Mouse (Mus musculus): ENCODE measurements around the gene Naa35. TPM values are rescaled to one million over a fixed set of nuclear protein-coding genes. Genes with fewer than 3 reads are reported as not detected.

Naa35 gene
- polyA plus RNA-seq, 1 experiment from 2014 or later = 73.0 TPM

- Histone ChIP-seq H3K4me3 (replicated peaks; ENCODE audit: low read length) (no peak overlapping the region), H3K9me3 (replicated peaks; ENCODE audit: control insufficient read depth, low read length) (no peaks in the 10 kb centered on the region), H3K9ac (ENCODE audit: low read length) (no peak overlapping the region), H3K4me1 (ENCODE audit: control insufficient read depth, insufficient read depth, low read length) (0 out of 2 replicates have a peak, but pooled peaks cover 3% of the 10 kb centered on the region), H3K36me3 (ENCODE audit: control insufficient read depth, insufficient read depth, low read length) (peaks cover 10% of the 10 kb centered on the region; the same call in 1 of the 2 replicates), H3K4me2 (ENCODE audit: low read depth, low read length) (no peak overlapping the region), H3K27ac (ENCODE audit: low read length) (no peak overlapping the region), H3K27me3 (ENCODE audit: control insufficient read depth, insufficient read depth, low read length) (no peaks in the 10 kb centered on the region)
- no peak for ATAC-seq (ENCODE audit: insufficient read depth, low FRiP score)
- WGBS = 86% methylated on average over 4 of the region's 4 CpGs
These were observed 30.1 kb downstream of the Naa35 start for GRCm38 (mm10) chr13:59615152-59615551.

- no peak; the same call in 1 of the 2 replicates for ATAC-seq (ENCODE audit: insufficient read depth, low FRiP score)
These were observed 30.5 kb downstream of the Naa35 start for GRCm38 (mm10) chr13:59615554-59615953.

GRCm38 (mm10) chr13:59618463-59618862, 33.4 kb downstream of the Naa35 start:
- peaks cover 13% of the 10 kb centered on the region for H3K36me3 ChIP-seq (ENCODE audit: control insufficient read depth, insufficient read depth, low read length)
- 82% methylated on average over 6 of the region's 6 CpGs for WGBS

More at GRCm38 (mm10) chr13:59615554-59615953, 30.5 kb downstream of the Naa35 start:
- H3K9ac ChIP-seq (ENCODE audit: low read length) = no peak overlapping the region
- WGBS = 68% methylated on average over 4 of the region's 4 CpGs
- no peaks in the 10 kb centered on the region for H3K9me3 ChIP-seq (replicated peaks; ENCODE audit: control insufficient read depth, low read length)
- H3K4me2 ChIP-seq (ENCODE audit: low read depth, low read length) = no peak overlapping the region
- H3K4me3 ChIP-seq (replicated peaks; ENCODE audit: low read length) = no peak overlapping the region
- peaks cover 10% of the 10 kb centered on the region; the same call in 1 of the 2 replicates for H3K36me3 ChIP-seq (ENCODE audit: control insufficient read depth, insufficient read depth, low read length)
- 0 out of 2 replicates have a peak, but pooled peaks cover 3% of the 10 kb centered on the region for H3K4me1 ChIP-seq (ENCODE audit: control insufficient read depth, insufficient read depth, low read length)
- H3K27me3 ChIP-seq (ENCODE audit: control insufficient read depth, insufficient read depth, low read length) = no peaks in the 10 kb centered on the region
- H3K27ac ChIP-seq (ENCODE audit: low read length) = no peak overlapping the region

GRCm38 (mm10) chr13:59621643-59622489, 36.8 kb downstream of the Naa35 start:
- no peak for ATAC-seq (ENCODE audit: insufficient read depth, low FRiP score)
- Histone ChIP-seq H3K27me3 (ENCODE audit: control insufficient read depth, insufficient read depth, low read length) (no peaks in the 10 kb centered on the region), H3K9me3 (replicated peaks; ENCODE audit: control insufficient read depth, low read length) (no peaks in the 10 kb centered on the region), H3K4me2 (ENCODE audit: low read depth, low read length) (no peak overlapping the region), H3K4me3 (replicated peaks; ENCODE audit: low read length) (no peak overlapping the region), H3K36me3 (ENCODE audit: control insufficient read depth, insufficient read depth, low read length) (peaks cover 19% of the 10 kb centered on the region), H3K9ac (ENCODE audit: low read length) (no peak overlapping the region), H3K27ac (ENCODE audit: low read length) (no peak overlapping the region; the same call in 1 of the 2 replicates), H3K4me1 (ENCODE audit: control insufficient read depth, insufficient read depth, low read length) (no peaks in the 10 kb centered on the region)
- WGBS = 82% methylated on average over 7 of the region's 7 CpGs

More at GRCm38 (mm10) chr13:59618463-59618862, 33.4 kb downstream of the Naa35 start:
- Histone ChIP-seq H3K4me1 (ENCODE audit: control insufficient read depth, insufficient read depth, low read length) (0 out of 2 replicates have a peak, but pooled peaks cover 3% of the 10 kb centered on the region), H3K4me2 (ENCODE audit: low read depth, low read length) (no peak overlapping the region), H3K27ac (ENCODE audit: low read length) (no peak overlapping the region), H3K27me3 (ENCODE audit: control insufficient read depth, insufficient read depth, low read length) (no peaks in the 10 kb centered on the region), H3K4me3 (replicated peaks; ENCODE audit: low read length) (no peak overlapping the region), H3K9me3 (replicated peaks; ENCODE audit: control insufficient read depth, low read length) (no peaks in the 10 kb centered on the region), H3K9ac (ENCODE audit: low read length) (no peak overlapping the region)
- no peak for ATAC-seq (ENCODE audit: insufficient read depth, low FRiP score)

GRCm38 (mm10) chr13:59624389-59624788, 39.3 kb downstream of the Naa35 start:
- Histone ChIP-seq H3K36me3 (ENCODE audit: control insufficient read depth, insufficient read depth, low read length) (peaks cover 22% of the 10 kb centered on the region), H3K4me1 (ENCODE audit: control insufficient read depth, insufficient read depth, low read length) (no peaks in the 10 kb centered on the region), H3K4me3 (replicated peaks; ENCODE audit: low read length) (no peak overlapping the region), H3K9ac (ENCODE audit: low read length) (no peak overlapping the region), H3K27me3 (ENCODE audit: control insufficient read depth, insufficient read depth, low read length) (no peaks in the 10 kb centered on the region), H3K27ac (ENCODE audit: low read length) (no peak overlapping the region), H3K4me2 (ENCODE audit: low read depth, low read length) (no peak overlapping the region), H3K9me3 (replicated peaks; ENCODE audit: control insufficient read depth, low read length) (no peaks in the 10 kb centered on the region)
- 64% methylated on average over 3 of the region's 3 CpGs for WGBS
- peak; percentile 33; the same call in 1 of the 2 replicates for ATAC-seq (ENCODE audit: insufficient read depth, low FRiP score)

- no peak overlapping the region for H3K9ac ChIP-seq (ENCODE audit: low read length)
- peaks cover 22% of the 10 kb centered on the region for H3K36me3 ChIP-seq (ENCODE audit: control insufficient read depth, insufficient read depth, low read length)
- no peak overlapping the region for H3K4me2 ChIP-seq (ENCODE audit: low read depth, low read length)
- no peak overlapping the region for H3K27ac ChIP-seq (ENCODE audit: low read length)
- no peaks in the 10 kb centered on the region for H3K4me1 ChIP-seq (ENCODE audit: control insufficient read depth, insufficient read depth, low read length)
- no peaks in the 10 kb centered on the region for H3K9me3 ChIP-seq (replicated peaks; ENCODE audit: control insufficient read depth, low read length)
- H3K4me3 ChIP-seq (replicated peaks; ENCODE audit: low read length) = no peak overlapping the region
- no peaks in the 10 kb centered on the region for H3K27me3 ChIP-seq (ENCODE audit: control insufficient read depth, insufficient read depth, low read length)
- peak; percentile 50; the same call in 1 of the 2 replicates for ATAC-seq (ENCODE audit: insufficient read depth, low FRiP score)
- 51% methylated on average over 5 of the region's 5 CpGs for WGBS
These were observed 39.8 kb downstream of the Naa35 start for GRCm38 (mm10) chr13:59624903-59625302.

- Histone ChIP-seq H3K4me3 (replicated peaks; ENCODE audit: low read length) (no peak overlapping the region), H3K4me2 (ENCODE audit: low read depth, low read length) (no peak overlapping the region), H3K27me3 (ENCODE audit: control insufficient read depth, insufficient read depth, low read length) (no peaks in the 10 kb centered on the region), H3K9me3 (replicated peaks; ENCODE audit: control insufficient read depth, low read length) (no peaks in the 10 kb centered on the region), H3K36me3 (ENCODE audit: control insufficient read depth, insufficient read depth, low read length) (peaks cover 24% of the 10 kb centered on the region), H3K9ac (ENCODE audit: low read length) (no peak overlapping the region), H3K4me1 (ENCODE audit: control insufficient read depth, insufficient read depth, low read length) (no peaks in the 10 kb centered on the region), H3K27ac (ENCODE audit: low read length) (no peak overlapping the region)
- no peak for ATAC-seq (ENCODE audit: insufficient read depth, low FRiP score)
- 86% methylated on average over 7 of the region's 7 CpGs for WGBS
These were observed 41.7 kb downstream of the Naa35 start for GRCm38 (mm10) chr13:59626739-59627138.

- 70% methylated on average over 5 of the region's 5 CpGs for WGBS
- no peak overlapping the region for H3K9ac ChIP-seq (ENCODE audit: low read length)
- ATAC-seq (ENCODE audit: insufficient read depth, low FRiP score) = no peak
- peaks cover 17% of the 10 kb centered on the region for H3K36me3 ChIP-seq (ENCODE audit: control insufficient read depth, insufficient read depth, low read length)
- H3K4me2 ChIP-seq (ENCODE audit: low read depth, low read length) = no peak overlapping the region
- no peak overlapping the region for H3K4me3 ChIP-seq (replicated peaks; ENCODE audit: low read length)
- no peak overlapping the region for H3K27ac ChIP-seq (ENCODE audit: low read length)
- H3K9me3 ChIP-seq (replicated peaks; ENCODE audit: control insufficient read depth, low read length) = no peaks in the 10 kb centered on the region
- H3K4me1 ChIP-seq (ENCODE audit: control insufficient read depth, insufficient read depth, low read length) = no peaks in the 10 kb centered on the region
- no peaks in the 10 kb centered on the region for H3K27me3 ChIP-seq (ENCODE audit: control insufficient read depth, insufficient read depth, low read length)
These were observed 49.6 kb downstream of the Naa35 start for GRCm38 (mm10) chr13:59634637-59635036.

- no peak for ATAC-seq (ENCODE audit: insufficient read depth, low FRiP score)
- 93% methylated on average over 7 of the region's 7 CpGs for WGBS
These were observed 52.7 kb downstream of the Naa35 start for GRCm38 (mm10) chr13:59637800-59638199.

More at GRCm38 (mm10) chr13:59637800-59638199, 52.7 kb downstream of the Naa35 start:
- Histone ChIP-seq H3K27me3 (ENCODE audit: control insufficient read depth, insufficient read depth, low read length) (no peaks in the 10 kb centered on the region), H3K36me3 (ENCODE audit: control insufficient read depth, insufficient read depth, low read length) (peaks cover 9% of the 10 kb centered on the region), H3K4me3 (replicated peaks; ENCODE audit: low read length) (no peak overlapping the region), H3K4me1 (ENCODE audit: control insufficient read depth, insufficient read depth, low read length) (no peaks in the 10 kb centered on the region), H3K9ac (ENCODE audit: low read length) (no peak overlapping the region), H3K9me3 (replicated peaks; ENCODE audit: control insufficient read depth, low read length) (no peaks in the 10 kb centered on the region), H3K27ac (ENCODE audit: low read length) (no peak overlapping the region), H3K4me2 (ENCODE audit: low read depth, low read length) (no peak overlapping the region)

All from stomach, embryonic 16.5 days (tissue).